ENCODE assay signal across 10 mouse cellular contexts in genomic region chr11:106365366-106365765, GRCm38 (mm10). TPM values are rescaled to one million over a fixed set of nuclear protein-coding genes. Genes with fewer than 3 reads are reported as not detected.
DNase-seq lines count a peak whose midpoint lies in the region; ATAC-seq and TF ChIP-seq lines count a peak whose summit lies in the region.
"Had no signal": no experiment of that assay in that cellular context is flagged by ENCODE, and none has a peak within 500 bp of the region (broad histone marks: within the 10 kb centered on the region; RNA-seq: fewer than 3 reads in every experiment).

Gene Prr29, plus strand, starts transcription at chr11:106365472.

- intact Hi-C loops in heart, postnatal 36 days (cut with DNase I): no loop called here
- intact Hi-C loops in gastrocnemius, postnatal 36 days (cut with DNase I): loop anchor here (1.0 kb wide), 1 partner anchor 33 kb away; no protein-coding TSS in a partner anchor
- intact Hi-C loops in left cerebral cortex, adult 2 months (cut with DNase I): loop anchor here (5.0 kb wide), 1 partner anchor 63 kb away; the partner anchor contains the start of gene Gh

- H3K36me3 ChIP-seq in heart, embryonic 14.5 days (ENCODE audit: control insufficient read depth, insufficient read depth, low read length): no peaks in the 10 kb centered on the region
- H3K36me3 ChIP-seq in megakaryocyte, embryonic 14.5 days (replicated peaks; ENCODE audit: low read length): no peaks in the 10 kb centered on the region
- H3K36me3 ChIP-seq in neural tube, embryonic 15.5 days: no peaks in the 10 kb centered on the region

- H3K27me3 ChIP-seq in heart, embryonic 14.5 days (ENCODE audit: control insufficient read depth, insufficient read depth, low read length): no peaks in the 10 kb centered on the region
- H3K27me3 ChIP-seq in megakaryocyte, embryonic 14.5 days (replicated peaks): peaks cover 63% of the 10 kb centered on the region
- H3K27me3 ChIP-seq in neural tube, embryonic 15.5 days (replicated peaks): no peaks in the 10 kb centered on the region

- peaks cover 10 to 18% of the 10 kb centered on the region in 2 experiments; a peak in 3 of 4 replicates for H3K4me1 ChIP-seq in heart, embryonic 14.5 days (ENCODE audit: control insufficient read depth in 2 of 2, insufficient read depth in 2 of 2, low read length in 2 of 2)
- H3K4me1 ChIP-seq in megakaryocyte, embryonic 14.5 days: peaks cover 25% of the 10 kb centered on the region
- H3K4me1 ChIP-seq in neural tube, embryonic 15.5 days: peaks cover 5% of the 10 kb centered on the region; the same call in 1 of the 2 replicates

- H3K27ac ChIP-seq in heart, embryonic 14.5 days (replicated peaks in 1 of 2; ENCODE audit: control insufficient read depth in 1 of 2, insufficient read depth in 1 of 2, low read depth in 2 of 2, low read length in 2 of 2): no peak within 1 kb of the TSS
- no peak within 1 kb of the TSS for H3K27ac ChIP-seq in neural tube, embryonic 15.5 days (replicated peaks)
- H3K27ac ChIP-seq in left cerebral cortex, adult 2 months: no peak within 1 kb of the TSS

- ATAC-seq in heart, embryonic 14.5 days (ENCODE audit: insufficient number of reproducible peaks, insufficient read depth, low FRiP score, low read depth): no peak; the same call in 1 of the 2 replicates
- no peak for ATAC-seq in megakaryocyte, adult 5-6 weeks (ENCODE audit: poor library complexity, severe bottlenecking)
- ATAC-seq in neural tube, embryonic 15.5 days (ENCODE audit: low FRiP score): no peak

- no peak for TF ChIP-seq CTCF in left cerebral cortex, adult 2 months (IDR thresholded peaks at IDR 0.05)

- peak within 1 kb of the TSS; percentile 57 for H3K4me2 ChIP-seq in heart, embryonic 14.5 days (ENCODE audit: low read length)
- peak within 1 kb of the TSS; percentile 20 for H3K4me2 ChIP-seq in neural tube, embryonic 15.5 days

- DNase-seq in heart, postnatal 36 days: no peak
- peak; percentile 53 to 56 for DNase-seq in gastrocnemius, postnatal 36 days
- DNase-seq in left cerebral cortex, adult 2 months (ENCODE audit: extremely low spot score in 1 of 2, low spot score in 2 of 2): no peak
- no peak for DNase-seq in spleen, postnatal 10 days (ENCODE audit: low spot score in 2 of 2)

- H3K9ac ChIP-seq in heart, embryonic 14.5 days (ENCODE audit: low read length): peak within 1 kb of the TSS; percentile 54
- no peak within 1 kb of the TSS for H3K9ac ChIP-seq in neural tube, embryonic 15.5 days (replicated peaks)

- no peaks in the 10 kb centered on the region for H3K9me3 ChIP-seq in heart, embryonic 14.5 days (ENCODE audit: control insufficient read depth, low read length)
- H3K9me3 ChIP-seq in megakaryocyte, embryonic 14.5 days: peaks cover 13% of the 10 kb centered on the region
- H3K9me3 ChIP-seq in neural tube, embryonic 15.5 days (replicated peaks): no peaks in the 10 kb centered on the region

- no peak within 1 kb of the TSS for H3K4me3 ChIP-seq in heart, embryonic 14.5 days (ENCODE audit: control insufficient read depth in 1 of 2, insufficient read depth in 1 of 2, low read depth in 1 of 2, low read length in 2 of 2)
- H3K4me3 ChIP-seq in megakaryocyte, embryonic 14.5 days (replicated peaks): peak within 1 kb of the TSS; percentile 60
- H3K4me3 ChIP-seq in neural tube, embryonic 15.5 days (replicated peaks): no peak within 1 kb of the TSS
- no peak within 1 kb of the TSS for H3K4me3 ChIP-seq in left cerebral cortex, adult 2 months

- 42% methylated on average over 10 of the region's 10 CpGs for WGBS in heart, embryonic 14.5 days
- 52% methylated on average over 10 of the region's 10 CpGs for WGBS in neural tube, embryonic 15.5 days

RNA-seq across cellular contexts. Expression of gene Prr29, which starts in this region (rescaled TPM):
- polyA plus RNA-seq in heart, embryonic 14.5 days (2014; fragmentation: Nextera tagmentation; extraction: Ambion mirVana): 0.35 TPM in 1 of 2 replicates, not detected in the other
- total RNA-seq in heart, postnatal 36 days (2021): under 1 TPM; 0.81 to 0.92 TPM
- not detected in 2 replicates for polyA plus RNA-seq in megakaryocyte, embryonic 14.5 days (2012; ENCODE audit: insufficient read depth, low replicate concordance)
- total RNA-seq in megakaryocyte, adult 5-6 weeks (2015): not detected in 2 replicates
- total RNA-seq in megakaryocyte, adult 5-6 weeks (2017): not detected in 2 replicates
- 1 to 10 TPM; 5.7 to 7.1 TPM for total RNA-seq in gastrocnemius, postnatal 36 days (2021)
- 0.23 and 0.41 TPM in 2 replicates for polyA plus RNA-seq in neural tube, embryonic 15.5 days (2015; fragmentation: Nextera tagmentation; extraction: Ambion mirVana)
- not detected for total RNA-seq in left cerebral cortex, adult 2 months (2021)
- total RNA-seq: megakaryocyte progenitor cell, adult 5-6 weeks had no signal
- polyA plus RNA-seq: frontal cortex, adult 2 months had no signal

Comparison
In these comparisons a context has a peak if more than half of its experiments do, and no peak if none do; other contexts are left out.
1. DNase-seq: peak in gastrocnemius, postnatal 36 days (2 of 2); none in heart, postnatal 36 days (0 of 2), left cerebral cortex, adult 2 months (0 of 2) and spleen, postnatal 10 days (0 of 2).